Mouse (Mus musculus) embryonic fibroblast, embryonic 13.5 days (primary cell): ENCODE data around the gene Pten. TPM values are rescaled to one million over a fixed set of nuclear protein-coding genes. Genes with fewer than 3 reads are reported as not detected.

Experiments used
- H3K27ac ChIP-seq: 2 replicates; pipeline ENCODE4 v1.5.1; 2012; ENCODE audit warnings: low read length, control low read depth, inconsistent platforms; ENCODE audit not compliant: insufficient read depth
- H3K4me1 ChIP-seq: 2 replicates; pipeline ENCODE4 v1.6.1; 2011; ENCODE audit warnings: low read length; ENCODE audit not compliant: control insufficient read depth, insufficient read depth
- H3K4me3 ChIP-seq: 2 replicates; pipeline ENCODE4 v1.5.1; 2011; ENCODE audit warnings: mild to moderate bottlenecking, control low read depth, low read length; ENCODE audit not compliant: insufficient read depth
- CTCF ChIP-seq: IDR thresholded peaks from 2 replicates; pipeline ENCODE4 v1.5.1; 2011; ENCODE audit warnings: mild to moderate bottlenecking, control low read depth, low read length, moderate library complexity, borderline replicate concordance; ENCODE audit not compliant: insufficient read depth
- POLR2A ChIP-seq: IDR thresholded peaks from 2 replicates; pipeline ENCODE4 v1.6.1; 2011; ENCODE audit warnings: low read depth, mild to moderate bottlenecking, control low read depth, low read length, moderate library complexity
- polyA plus RNA-seq: library from polyadenylated mRNA; stranded (reverse); fragments of >200 nt; gene quantifications from 2 replicates; pipeline ENCODE4 v1.2.4, GENCODE M21; 2011; ENCODE audit warnings: low read depth; ENCODE audit not compliant: missing spikeins, insufficient read length

Pten gene
- polyA plus RNA-seq, 1 experiment: 134 TPM

- no peak overlapping the region for H3K27ac ChIP-seq
- H3K4me3 ChIP-seq: no peak overlapping the region
- TF ChIP-seq POLR2A (no peak), CTCF (no peak)
- no peaks in the 10 kb centered on the region for H3K4me1 ChIP-seq
Measured at GRCm38 (mm10) chr19:32852306-32852705, 95.0 kb downstream of the Pten start.

- no peak overlapping the region for H3K4me3 ChIP-seq
- no peak for TF ChIP-seq CTCF
- no peak for TF ChIP-seq POLR2A
- H3K27ac ChIP-seq: 0 out of 2 replicates have a peak overlapping the region, but pooled peaks have one; percentile 10
- H3K4me1 ChIP-seq: no peaks in the 10 kb centered on the region
Measured at GRCm38 (mm10) chr19:32861675-32862575, 104.6 kb downstream of the Pten start.

- Histone ChIP-seq H3K27ac (no peak overlapping the region), H3K4me3 (no peak overlapping the region), H3K4me1 (peaks cover 9% of the 10 kb centered on the region)
- TF ChIP-seq POLR2A: no peak
Measured at GRCm38 (mm10) chr19:32866765-32867164, 109.5 kb downstream of the Pten start.

GRCm38 (mm10) chr19:32867181-32867897, 110.0 kb downstream of the Pten start:
- Histone ChIP-seq H3K4me3 (no peak overlapping the region), H3K4me1 (peaks cover 9% of the 10 kb centered on the region), H3K27ac (no peak overlapping the region)
- TF ChIP-seq CTCF (no peak), POLR2A (no peak)

- no peak overlapping the region for H3K4me3 ChIP-seq
- H3K27ac ChIP-seq: no peak overlapping the region
- TF ChIP-seq POLR2A: no peak
- no peak for TF ChIP-seq CTCF
- H3K4me1 ChIP-seq: peaks cover 9% of the 10 kb centered on the region
Measured at GRCm38 (mm10) chr19:32868560-32868959, 111.3 kb downstream of the Pten start.

GRCm38 (mm10) chr19:32869053-32869680, 111.9 kb downstream of the Pten start:
- no peak for TF ChIP-seq CTCF
- no peak for TF ChIP-seq POLR2A
- Histone ChIP-seq H3K4me1 (peaks cover 9% of the 10 kb centered on the region), H3K4me3 (no peak overlapping the region), H3K27ac (peak overlapping the region; percentile 21; the same call in 1 of the 2 replicates)

GRCm38 (mm10) chr19:32873904-32874637, 116.8 kb downstream of the Pten start:
- Histone ChIP-seq H3K27ac (no peak overlapping the region), H3K4me3 (no peak overlapping the region), H3K4me1 (peaks cover 4% of the 10 kb centered on the region; the same call in 1 of the 2 replicates)
- TF ChIP-seq POLR2A: no peak
- no peak for TF ChIP-seq CTCF

Other genes with a start within 250 kb of the Pten start
- 24.5 and 25.2 TPM in 2 replicates for gene Papss2, start 161.7 kb upstream of the Pten start, polyA plus RNA-seq
- 87.2 and 97.8 TPM in 2 replicates for gene Atad1, start 17.7 kb upstream of the Pten start, polyA plus RNA-seq